Mouse (Mus musculus) small intestine, adult 2 months (tissue): ENCODE measurements around the gene Wfdc3. TPM values are rescaled to one million over a fixed set of nuclear protein-coding genes. Genes with fewer than 3 reads are reported as not detected.
A peak's percentile ranks its signal among the peaks of the same experiment; 100 is the strongest.

ENCODE experiments used
- H3K27ac ChIP-seq: fragments of 200-500 bp; 2 replicates; pipeline ENCODE4 v1.5.1; 2012; ENCODE audit warnings: low read depth, low read length, control low read depth, inconsistent platforms; ENCODE audit not compliant: insufficient read depth
- H3K27me3 ChIP-seq: fragments of 200-500 bp; 2 replicates; pipeline ENCODE4 v1.6.1; 2012; ENCODE audit warnings: mild to moderate bottlenecking, moderate library complexity, low read length, inconsistent platforms; ENCODE audit not compliant: control insufficient read depth, insufficient read depth
- H3K36me3 ChIP-seq: fragments of 200-500 bp; 2 replicates; pipeline ENCODE4 v1.6.1; 2012; ENCODE audit warnings: mild to moderate bottlenecking, low read length, control low read depth, inconsistent platforms; ENCODE audit not compliant: control insufficient read depth, insufficient read depth
- H3K4me1 ChIP-seq: fragments of 200-500 bp; 2 replicates; pipeline ENCODE4 v1.6.1; 2012; ENCODE audit warnings: low read length, inconsistent platforms, mixed read lengths; ENCODE audit not compliant: control insufficient read depth, insufficient read depth, insufficient read length
- H3K4me3 ChIP-seq: fragments of 200-500 bp; 2 replicates; pipeline ENCODE4 v1.5.1; 2012; ENCODE audit warnings: low read depth, mild to moderate bottlenecking, control low read depth, inconsistent platforms, low read length, moderate library complexity
- CTCF ChIP-seq: fragments of 200-500 bp; IDR thresholded peaks from 2 replicates; pipeline ENCODE4 v1.5.1; 2012; ENCODE audit warnings: low read depth, mild to moderate bottlenecking, control low read depth, inconsistent platforms, low read length, moderate library complexity, mixed read lengths; ENCODE audit not compliant: insufficient replicate concordance, insufficient read length; ENCODE audit errors: extremely low read depth
- POLR2A ChIP-seq: fragments of 200-500 bp; IDR thresholded peaks from 2 replicates; pipeline ENCODE4 v1.6.1; 2012; ENCODE audit warnings: low read depth, mild to moderate bottlenecking, control low read depth, inconsistent platforms, low read length, moderate library complexity
- WGBS: fragments of 180-500 bp; shearing (Covaris S2); methylation state at CpG from one replicate; pipeline ENCODE4 v1.1.7; 2018; 5-methylcytosine and 5-hydroxymethylcytosine counted together
- polyA plus RNA-seq: library from polyadenylated mRNA; depleted of rRNA; stranded (reverse); fragments of >200 nt; gene quantifications from 2 replicates; pipeline ENCODE4 v1.2.3, GENCODE M21; 2012

The Wfdc3 gene
- polyA plus RNA-seq, 1 experiment = 0.06 TPM

- TF ChIP-seq POLR2A = no peak
- H3K36me3 ChIP-seq = no peaks in the 10 kb centered on the region
Measured at GRCm38 (mm10) chr2:164715005-164715404, 30.7 kb downstream of the Wfdc3 start, which contains the start of gene Spint5. TSS of gene Spint5 (plus strand) at chr2:164715305.

GRCm38 (mm10) chr2:164705991-164706390 lies 39.7 kb downstream of the Wfdc3 start:
- Histone ChIP-seq H3K27me3 (no peaks in the 10 kb centered on the region), H3K4me1 (peaks cover 8% of the 10 kb centered on the region), H3K36me3 (no peaks in the 10 kb centered on the region), H3K4me3 (no peak overlapping the region), H3K27ac (peak overlapping the region; percentile 41; the same call in 1 of the 2 replicates)
- TF ChIP-seq POLR2A = no peak
- no peak for TF ChIP-seq CTCF
- 72% methylated on average over 14 of the region's 14 CpGs for WGBS

More at GRCm38 (mm10) chr2:164715005-164715404, 30.7 kb downstream of the Wfdc3 start, which contains the start of gene Spint5:
- WGBS = 83% methylated on average over 6 of the region's 6 CpGs
- H3K27ac ChIP-seq = no peak within 1 kb of the TSS
- no peaks in the 10 kb centered on the region for H3K27me3 ChIP-seq
- no peaks in the 10 kb centered on the region for H3K4me1 ChIP-seq
- no peak within 1 kb of the TSS for H3K4me3 ChIP-seq

- 42% methylated on average over 6 of the region's 6 CpGs for WGBS
- H3K4me1 ChIP-seq = peaks cover 10% of the 10 kb centered on the region
- no peak overlapping the region for H3K4me3 ChIP-seq
- H3K27ac ChIP-seq = peak overlapping the region; percentile 98
- H3K36me3 ChIP-seq = no peaks in the 10 kb centered on the region
- H3K27me3 ChIP-seq = no peaks in the 10 kb centered on the region
- TF ChIP-seq POLR2A = no peak
- TF ChIP-seq CTCF = no peak
Measured at GRCm38 (mm10) chr2:164705328-164705727, 40.4 kb downstream of the Wfdc3 start.

GRCm38 (mm10) chr2:164704235-164704634 lies 41.5 kb downstream of the Wfdc3 start:
- Histone ChIP-seq H3K27ac (no peak overlapping the region), H3K4me1 (peaks cover 10% of the 10 kb centered on the region), H3K4me3 (no peak overlapping the region), H3K36me3 (no peaks in the 10 kb centered on the region), H3K27me3 (no peaks in the 10 kb centered on the region)
- no peak for TF ChIP-seq POLR2A
- TF ChIP-seq CTCF = peak; percentile 25; the same call in 1 of the 2 replicates
- WGBS = 88% methylated on average over 5 of the region's 5 CpGs

- H3K36me3 ChIP-seq = no peaks in the 10 kb centered on the region
- peaks cover 10% of the 10 kb centered on the region for H3K4me1 ChIP-seq
- WGBS = 85% methylated on average over 5 of the region's 5 CpGs
- H3K4me3 ChIP-seq = no peak overlapping the region
- no peak overlapping the region for H3K27ac ChIP-seq
- H3K27me3 ChIP-seq = no peaks in the 10 kb centered on the region
- no peak for TF ChIP-seq POLR2A
- no peak for TF ChIP-seq CTCF
Measured at GRCm38 (mm10) chr2:164701761-164702160, 44.0 kb downstream of the Wfdc3 start.

DNA sequence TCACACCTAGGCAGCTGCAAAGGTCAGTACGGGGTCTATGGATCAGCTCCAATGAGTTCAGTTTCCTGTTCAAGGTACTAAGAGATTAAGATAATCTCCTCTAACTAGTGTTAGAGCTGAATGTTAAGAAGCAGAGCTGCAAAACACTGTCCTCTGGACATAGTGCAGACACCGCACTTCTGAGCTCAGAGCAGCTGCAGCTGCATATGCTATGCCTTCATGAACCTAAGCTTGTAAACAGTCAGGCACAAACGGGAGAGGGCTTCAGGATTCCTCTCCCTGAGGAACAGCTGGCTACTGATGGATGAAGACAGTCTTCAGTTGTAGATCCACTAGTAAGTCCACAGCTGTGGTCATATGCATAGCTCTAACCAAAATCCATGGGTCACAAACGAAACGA lies 44.8 kb downstream of the Wfdc3 start:
- H3K27me3 ChIP-seq = no peaks in the 10 kb centered on the region
- H3K27ac ChIP-seq = no peak overlapping the region
- H3K36me3 ChIP-seq = no peaks in the 10 kb centered on the region
- peaks cover 8% of the 10 kb centered on the region for H3K4me1 ChIP-seq
- no peak overlapping the region for H3K4me3 ChIP-seq
- 34% methylated on average over 5 of the region's 5 CpGs for WGBS
- no peak for TF ChIP-seq CTCF
- no peak for TF ChIP-seq POLR2A

GRCm38 (mm10) chr2:164698201-164698600 lies 47.5 kb downstream of the Wfdc3 start, which contains the start of gene Spint4:
TSS of gene Spint4 (plus strand) at chr2:164698501.
- Histone ChIP-seq H3K4me3 (no peak within 1 kb of the TSS), H3K4me1 (peaks cover 2% of the 10 kb centered on the region; the same call in 1 of the 2 replicates), H3K36me3 (no peaks in the 10 kb centered on the region), H3K27me3 (no peaks in the 10 kb centered on the region), H3K27ac (no peak within 1 kb of the TSS)
- no peak for TF ChIP-seq CTCF
- TF ChIP-seq POLR2A = no peak
- WGBS = 77% methylated on average over 4 of the region's 4 CpGs
